Mouse (Mus musculus) heart, embryonic 11.5 days (tissue): Measurements from ENCODE around the gene Cntrob. TPM values are rescaled to one million over a fixed set of nuclear protein-coding genes. Genes with fewer than 3 reads are reported as not detected.

ENCODE experiments used
- ATAC-seq: fragments of 200-750 bp; cut with Nextera tagmentation; replicated peaks from 2 replicates; pipeline ENCODE4 v1.8.0; 2017; ENCODE audit warnings: moderate library complexity; ENCODE audit not compliant: insufficient number of reproducible peaks, low FRiP score, low TSS enrichment
- H3K27ac ChIP-seq: fragments of 300-500 bp; sonication (generic); 2 replicates; pipeline ENCODE4 v1.5.1; 2014; ENCODE audit warnings: mild to moderate bottlenecking, low read depth, low read length
- H3K27me3 ChIP-seq: fragments of 300-500 bp; sonication (generic); 2 replicates; pipeline ENCODE4 v1.6.1; 2014; ENCODE audit warnings: mild to moderate bottlenecking, low read length, mixed read lengths; ENCODE audit not compliant: control insufficient read depth, insufficient read depth
- H3K36me3 ChIP-seq: fragments of 300-500 bp; sonication (generic); 2 replicates; pipeline ENCODE4 v1.6.1; 2014; ENCODE audit warnings: mild to moderate bottlenecking, low read length, moderate library complexity, mixed read lengths; ENCODE audit not compliant: control insufficient read depth, insufficient read depth
- H3K4me1 ChIP-seq: fragments of 300-500 bp; sonication (generic); 2 replicates; pipeline ENCODE4 v1.6.1; 2014; ENCODE audit warnings: low read length; ENCODE audit not compliant: control insufficient read depth, insufficient read depth
- H3K4me2 ChIP-seq: fragments of 300-500 bp; sonication (generic); 2 replicates; pipeline ENCODE4 v1.6.1; 2014; ENCODE audit warnings: mild to moderate bottlenecking, moderate library complexity
- H3K4me3 ChIP-seq: fragments of 300-500 bp; sonication (generic); 2 replicates; pipeline ENCODE4 v1.5.1; 2014; ENCODE audit warnings: low read depth, low read length
- H3K9ac ChIP-seq: fragments of 300-500 bp; sonication (generic); 2 replicates; pipeline ENCODE4 v1.6.1; 2014; ENCODE audit warnings: mild to moderate bottlenecking, low read depth, low read length, moderate library complexity
- H3K9me3 ChIP-seq: fragments of 300-500 bp; sonication (generic); replicated peaks from 2 replicates; pipeline ENCODE4 v1.6.1; 2016; ENCODE audit warnings: low read length; ENCODE audit not compliant: control insufficient read depth
- WGBS: fragments of 180-500 bp; shearing (Covaris S2); extraction: QIAGEN DNeasy Blood & Tissue Kit; methylation state at CpG from one replicate; pipeline ENCODE4 v1.1.7; 2014; ENCODE audit not compliant: insufficient replicate concordance; 5-methylcytosine and 5-hydroxymethylcytosine counted together
- polyA plus RNA-seq: library from polyadenylated mRNA; unstranded; fragments of >200 nt; fragmentation: Nextera tagmentation; extraction: Ambion mirVana; gene quantifications from 2 replicates; pipeline ENCODE4 v1.2.1, GENCODE M21; 2014

Cntrob gene
- polyA plus RNA-seq, 1 experiment from 2014 or later = 10.1 TPM

GRCm38 (mm10) chr11:69257072-69257471 is 66.5 kb downstream of the Cntrob start:
- no peaks in the 10 kb centered on the region for H3K36me3 ChIP-seq
- no peak overlapping the region for H3K27ac ChIP-seq
- H3K9ac ChIP-seq = no peak overlapping the region
- WGBS = 66% methylated on average over 2 of the region's 2 CpGs
- H3K4me2 ChIP-seq = no peak overlapping the region
- no peaks in the 10 kb centered on the region for H3K9me3 ChIP-seq
- H3K4me1 ChIP-seq = no peaks in the 10 kb centered on the region
- no peaks in the 10 kb centered on the region for H3K27me3 ChIP-seq
- no peak overlapping the region for H3K4me3 ChIP-seq
- ATAC-seq = no peak

GRCm38 (mm10) chr11:69254808-69255207 is 68.8 kb downstream of the Cntrob start:
- 77% methylated on average over 5 of the region's 5 CpGs for WGBS
- no peaks in the 10 kb centered on the region for H3K27me3 ChIP-seq
- H3K4me2 ChIP-seq = no peak overlapping the region
- no peak overlapping the region for H3K27ac ChIP-seq
- H3K36me3 ChIP-seq = no peaks in the 10 kb centered on the region
- H3K4me1 ChIP-seq = no peaks in the 10 kb centered on the region
- H3K4me3 ChIP-seq = no peak overlapping the region
- no peak for ATAC-seq
- no peaks in the 10 kb centered on the region for H3K9me3 ChIP-seq
- H3K9ac ChIP-seq = no peak overlapping the region

- Histone ChIP-seq H3K4me2 (peak overlapping the region; percentile 56), H3K4me1 (no peaks in the 10 kb centered on the region), H3K9ac (peak overlapping the region; percentile 59; the same call in 1 of the 2 replicates), H3K27ac (0 out of 2 replicates have a peak overlapping the region, but pooled peaks have one; percentile 22), H3K4me3 (peak overlapping the region; percentile 25; the same call in 1 of the 2 replicates), H3K9me3 (no peaks in the 10 kb centered on the region), H3K27me3 (no peaks in the 10 kb centered on the region), H3K36me3 (no peaks in the 10 kb centered on the region)
- 20% methylated on average over 9 of the region's 9 CpGs for WGBS
- no peak for ATAC-seq
Measured at GRCm38 (mm10) chr11:69253131-69253530, 70.4 kb downstream of the Cntrob start.

- Histone ChIP-seq H3K4me3 (no peak overlapping the region), H3K4me2 (no peak overlapping the region), H3K9ac (no peak overlapping the region), H3K36me3 (no peaks in the 10 kb centered on the region), H3K27ac (no peak overlapping the region), H3K9me3 (no peaks in the 10 kb centered on the region), H3K27me3 (no peaks in the 10 kb centered on the region), H3K4me1 (no peaks in the 10 kb centered on the region)
- WGBS = 76% methylated on average over 7 of the region's 7 CpGs
- ATAC-seq = no peak
Measured at GRCm38 (mm10) chr11:69251953-69252352, 71.6 kb downstream of the Cntrob start.

GRCm38 (mm10) chr11:69251135-69251842 is 72.3 kb downstream of the Cntrob start:
- H3K27me3 ChIP-seq = no peaks in the 10 kb centered on the region
- H3K4me3 ChIP-seq = no peak overlapping the region
- no peak overlapping the region for H3K9ac ChIP-seq
- WGBS = 57% methylated on average over 14 of the region's 14 CpGs
- no peaks in the 10 kb centered on the region for H3K36me3 ChIP-seq
- no peaks in the 10 kb centered on the region for H3K4me1 ChIP-seq
- H3K9me3 ChIP-seq = no peaks in the 10 kb centered on the region
- no peak overlapping the region for H3K27ac ChIP-seq
- H3K4me2 ChIP-seq = no peak overlapping the region
- ATAC-seq = no peak

- no peak overlapping the region for H3K4me2 ChIP-seq
- WGBS = 79% methylated on average over 5 of the region's 5 CpGs
Measured at GRCm38 (mm10) chr11:69250106-69250505, 73.5 kb downstream of the Cntrob start.

More at GRCm38 (mm10) chr11:69250106-69250505, 73.5 kb downstream of the Cntrob start:
- Histone ChIP-seq H3K4me1 (peaks cover 5% of the 10 kb centered on the region), H3K27me3 (no peaks in the 10 kb centered on the region), H3K36me3 (no peaks in the 10 kb centered on the region), H3K27ac (no peak overlapping the region), H3K9ac (no peak overlapping the region), H3K9me3 (no peaks in the 10 kb centered on the region), H3K4me3 (no peak overlapping the region)
- no peak for ATAC-seq

Other genes starting within 250 kb of the Cntrob start
- 89.7 and 94.7 TPM in 2 replicates for gene Vamp2, start 235.3 kb downstream of the Cntrob start, polyA plus RNA-seq
- 6.2 and 6.3 TPM in 2 replicates for gene Per1, start 228.6 kb downstream of the Cntrob start, polyA plus RNA-seq
- 0.35 and 0.64 TPM in 2 replicates for gene Hes7, start 203.4 kb downstream of the Cntrob start, polyA plus RNA-seq
- gene 9130213A22Rik, start 201.2 kb downstream of the Cntrob start, polyA plus RNA-seq = 0.32 and 0.49 TPM in 2 replicates
- gene Aloxe3, start 197.9 kb downstream of the Cntrob start, polyA plus RNA-seq = 0.37 and 0.39 TPM in 2 replicates
- not detected in 2 replicates for gene Alox12b, start 166.8 kb downstream of the Cntrob start, polyA plus RNA-seq
- gene Alox8, start 125.9 kb downstream of the Cntrob start, polyA plus RNA-seq = 1.1 and 2.0 TPM in 2 replicates
- gene Gucy2e, start 86.7 kb downstream of the Cntrob start, polyA plus RNA-seq = 0.13 and 0.17 TPM in 2 replicates
- 189 and 202 TPM in 2 replicates for gene Trappc1, start 205 bp upstream of the Cntrob start, polyA plus RNA-seq
- gene Kcnab3, start 2.5 kb upstream of the Cntrob start, polyA plus RNA-seq = 0.56 and 0.70 TPM in 2 replicates
- gene Rnf227, start 16.7 kb upstream of the Cntrob start, polyA plus RNA-seq = 7.8 and 8.6 TPM in 2 replicates
- gene Chd3, start 45.6 kb upstream of the Cntrob start, polyA plus RNA-seq = 15.5 and 21.8 TPM in 2 replicates
- 166 and 170 TPM in 2 replicates for gene Naa38, start 71.7 kb upstream of the Cntrob start, polyA plus RNA-seq
- gene Cyb5d1, start 71.9 kb upstream of the Cntrob start, polyA plus RNA-seq = 19.6 and 25.0 TPM in 2 replicates
- gene Tmem88, start 74.5 kb upstream of the Cntrob start, polyA plus RNA-seq = 30.5 and 31.7 TPM in 2 replicates
- 21.5 and 25.1 TPM in 2 replicates for gene Kdm6b, start 89.9 kb upstream of the Cntrob start, polyA plus RNA-seq
- 0.20 and 1.3 TPM in 2 replicates for gene Dnah2, start 225.3 kb upstream of the Cntrob start, polyA plus RNA-seq
- gene Efnb3, start 236.4 kb upstream of the Cntrob start, polyA plus RNA-seq = 15.2 and 19.0 TPM in 2 replicates